Mouse (Mus musculus) hindbrain, embryonic 16.5 days (tissue): ENCODE measurements around the gene Dis3l. TPM values are rescaled to one million over a fixed set of nuclear protein-coding genes. Genes with fewer than 3 reads are reported as not detected.
"Not testable (repeated sequence)": the region's sequence is repeated elsewhere in the genome, so short reads cannot be mapped to it uniquely, and the experiment has no call there.

Experiments used
- ATAC-seq: fragments of 200-750 bp; cut with Nextera tagmentation; 2 replicates; pipeline ENCODE4 v1.8.0; 2017; ENCODE audit warnings: moderate TSS enrichment, moderate library complexity
- H3K27ac ChIP-seq: fragments of 300-500 bp; sonication (generic); 2 replicates; pipeline ENCODE4 v1.5.1; 2014; ENCODE audit warnings: low read depth, mild to moderate bottlenecking, control low read depth, low read length, moderate library complexity
- H3K27me3 ChIP-seq: fragments of 300-500 bp; sonication (generic); replicated peaks from 2 replicates; pipeline ENCODE4 v1.6.1; 2014; ENCODE audit warnings: low read length; ENCODE audit not compliant: control insufficient read depth, insufficient read depth
- H3K36me3 ChIP-seq: fragments of 300-500 bp; sonication (generic); 2 replicates; pipeline ENCODE4 v1.6.1; 2014; ENCODE audit warnings: mild to moderate bottlenecking, low read length, moderate library complexity, mixed read lengths; ENCODE audit not compliant: control insufficient read depth, insufficient read depth
- H3K4me1 ChIP-seq: fragments of 300-500 bp; sonication (generic); 2 replicates; pipeline ENCODE4 v1.6.1; 2014; ENCODE audit warnings: low read depth, low read length; ENCODE audit not compliant: control insufficient read depth, insufficient read depth
- H3K4me2 ChIP-seq: fragments of 300-500 bp; sonication (generic); 2 replicates; pipeline ENCODE4 v1.6.1; 2014; ENCODE audit warnings: mild to moderate bottlenecking, low read length, control low read depth, moderate library complexity
- H3K4me3 ChIP-seq: fragments of 300-500 bp; sonication (generic); 2 replicates; pipeline ENCODE4 v1.5.1; 2014; ENCODE audit warnings: mild to moderate bottlenecking, low read length, control low read depth, moderate library complexity
- H3K9ac ChIP-seq: fragments of 300-500 bp; sonication (generic); 2 replicates; pipeline ENCODE4 v1.6.1; 2014; ENCODE audit warnings: low read depth, mild to moderate bottlenecking, control low read depth, low read length, moderate library complexity
- H3K9me3 ChIP-seq: fragments of 300-500 bp; sonication (generic); 2 replicates; pipeline ENCODE4 v1.6.1; 2014; ENCODE audit warnings: mild to moderate bottlenecking, low read length, moderate library complexity; ENCODE audit not compliant: control insufficient read depth
- WGBS: fragments of 180-500 bp; shearing (Covaris S2); extraction: QIAGEN DNeasy Blood & Tissue Kit; methylation state at CpG from one replicate; pipeline ENCODE4 v1.1.7; 2014; 5-methylcytosine and 5-hydroxymethylcytosine counted together
- polyA plus RNA-seq: library from polyadenylated mRNA; unstranded; fragments of >200 nt; fragmentation: Nextera tagmentation; extraction: Ambion mirVana; gene quantifications from 2 replicates; pipeline ENCODE4 v1.2.1, GENCODE M21; 2015

Dis3l gene
- polyA plus RNA-seq, 1 experiment from 2014 or later, result 20.0 TPM

GRCm38 (mm10) chr9:64271249-64271648 lies 69.8 kb downstream of the Dis3l start:
- Histone ChIP-seq H3K27me3 (no peaks in the 10 kb centered on the region), H3K27ac (no peak overlapping the region), H3K9ac (no peak overlapping the region), H3K9me3 (no peaks in the 10 kb centered on the region), H3K4me2 (no peak overlapping the region), H3K36me3 (no peaks in the 10 kb centered on the region), H3K4me3 (no peak overlapping the region), H3K4me1 (no peaks in the 10 kb centered on the region)
- ATAC-seq, result no peak
- WGBS, result 64% methylated on average over 3 of the region's 3 CpGs

GRCm38 (mm10) chr9:64268836-64269235 lies 72.3 kb downstream of the Dis3l start:
- not testable (repeated sequence) for H3K4me2 ChIP-seq, H3K9ac ChIP-seq, H3K27me3 ChIP-seq, ATAC-seq, H3K27ac ChIP-seq, H3K4me1 ChIP-seq, H3K36me3 ChIP-seq, H3K9me3 ChIP-seq, H3K4me3 ChIP-seq
- WGBS, result 92% methylated on average over 8 of the region's 8 CpGs

DNA sequence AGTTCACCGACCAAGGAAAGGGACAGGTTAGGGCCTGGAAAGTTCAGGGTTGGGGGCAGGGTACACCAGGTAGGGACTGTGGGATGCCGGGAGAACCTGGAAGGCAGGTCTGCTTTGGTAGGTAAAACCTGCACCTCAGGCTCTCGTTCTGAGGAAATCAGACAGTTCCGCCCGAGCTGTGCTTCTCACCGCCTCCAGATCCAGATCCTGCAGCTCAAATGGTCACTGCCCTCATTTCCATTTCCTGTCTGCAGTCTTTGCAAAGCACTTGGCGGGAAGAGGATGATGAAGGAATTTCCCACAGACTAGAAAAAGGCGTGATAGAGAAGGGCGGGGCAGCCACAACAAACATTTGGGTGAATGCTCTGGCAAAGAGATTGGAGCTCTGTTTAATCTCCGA lies 72.9 kb downstream of the Dis3l start:
- no peak overlapping the region for H3K9ac ChIP-seq
- no peaks in the 10 kb centered on the region for H3K27me3 ChIP-seq
- no peak overlapping the region for H3K27ac ChIP-seq
- H3K4me2 ChIP-seq, result no peak overlapping the region
- WGBS, result 88% methylated on average over 10 of the region's 10 CpGs
- ATAC-seq, result no peak
- no peaks in the 10 kb centered on the region for H3K36me3 ChIP-seq
- no peaks in the 10 kb centered on the region for H3K4me1 ChIP-seq
- no peaks in the 10 kb centered on the region for H3K9me3 ChIP-seq
- no peak overlapping the region for H3K4me3 ChIP-seq

GRCm38 (mm10) chr9:64267231-64267630 lies 73.9 kb downstream of the Dis3l start:
- no peak overlapping the region for H3K4me2 ChIP-seq
- ATAC-seq, result no peak
- H3K36me3 ChIP-seq, result no peaks in the 10 kb centered on the region
- H3K27ac ChIP-seq, result no peak overlapping the region
- H3K4me3 ChIP-seq, result no peak overlapping the region
- H3K9ac ChIP-seq, result no peak overlapping the region
- H3K9me3 ChIP-seq, result no peaks in the 10 kb centered on the region
- no peaks in the 10 kb centered on the region for H3K27me3 ChIP-seq
- 93% methylated on average over 1 of the region's 1 CpGs for WGBS
- no peaks in the 10 kb centered on the region for H3K4me1 ChIP-seq

GRCm38 (mm10) chr9:64264813-64265212 lies 76.3 kb downstream of the Dis3l start:
- Histone ChIP-seq H3K4me2 (no peak overlapping the region), H3K4me1 (no peaks in the 10 kb centered on the region), H3K27me3 (no peaks in the 10 kb centered on the region), H3K27ac (no peak overlapping the region), H3K36me3 (no peaks in the 10 kb centered on the region), H3K4me3 (no peak overlapping the region), H3K9me3 (no peaks in the 10 kb centered on the region), H3K9ac (no peak overlapping the region)
- WGBS, result 60% methylated on average over 1 of the region's 1 CpGs
- no peak for ATAC-seq

GRCm38 (mm10) chr9:64261023-64261422 lies 80.1 kb downstream of the Dis3l start:
- H3K36me3 ChIP-seq, result no peaks in the 10 kb centered on the region
- H3K4me1 ChIP-seq, result no peaks in the 10 kb centered on the region
- H3K4me2 ChIP-seq, result no peak overlapping the region
- H3K4me3 ChIP-seq, result no peak overlapping the region
- no peak overlapping the region for H3K9ac ChIP-seq
- no peaks in the 10 kb centered on the region for H3K9me3 ChIP-seq
- H3K27me3 ChIP-seq, result no peaks in the 10 kb centered on the region
- no peak overlapping the region for H3K27ac ChIP-seq
- WGBS, result 91% methylated on average over 4 of the region's 4 CpGs
- no peak for ATAC-seq

- H3K4me2 ChIP-seq, result no peak overlapping the region
- no peak overlapping the region for H3K9ac ChIP-seq
- H3K36me3 ChIP-seq, result no peaks in the 10 kb centered on the region
- H3K27me3 ChIP-seq, result no peaks in the 10 kb centered on the region
- no peak overlapping the region for H3K27ac ChIP-seq
- 90% methylated on average over 5 of the region's 5 CpGs for WGBS
- H3K9me3 ChIP-seq, result no peaks in the 10 kb centered on the region
- no peak overlapping the region for H3K4me3 ChIP-seq
- H3K4me1 ChIP-seq, result no peaks in the 10 kb centered on the region
- ATAC-seq, result no peak
Observed at GRCm38 (mm10) chr9:64259906-64260305, 81.2 kb downstream of the Dis3l start.

Other genes starting within 250 kb of the Dis3l start
- gene Lctl, start 224.1 kb downstream of the Dis3l start, polyA plus RNA-seq, result not detected in 2 replicates
- 6.6 and 9.4 TPM in 2 replicates for gene Zwilch, start 168.2 kb downstream of the Dis3l start, polyA plus RNA-seq
- 580 and 585 TPM in 2 replicates for gene Rpl4, start 167.9 kb downstream of the Dis3l start, polyA plus RNA-seq
- gene Snapc5, start 162.0 kb downstream of the Dis3l start, polyA plus RNA-seq, result 32.2 and 40.1 TPM in 2 replicates
- 2.1 and 4.3 TPM in 2 replicates for gene Uchl4, start 106.1 kb downstream of the Dis3l start, polyA plus RNA-seq
- gene Map2k1, start 87.7 kb downstream of the Dis3l start, polyA plus RNA-seq, result 78.7 and 83.9 TPM in 2 replicates
- gene Tipin, start 59.7 kb downstream of the Dis3l start, polyA plus RNA-seq, result 68.3 and 68.7 TPM in 2 replicates
- gene Megf11, start 44.3 kb upstream of the Dis3l start, polyA plus RNA-seq, result 20.0 and 20.2 TPM in 2 replicates